Comparison of ENCODE assay signal across 8 mouse cellular contexts in the genomic region with DNA sequence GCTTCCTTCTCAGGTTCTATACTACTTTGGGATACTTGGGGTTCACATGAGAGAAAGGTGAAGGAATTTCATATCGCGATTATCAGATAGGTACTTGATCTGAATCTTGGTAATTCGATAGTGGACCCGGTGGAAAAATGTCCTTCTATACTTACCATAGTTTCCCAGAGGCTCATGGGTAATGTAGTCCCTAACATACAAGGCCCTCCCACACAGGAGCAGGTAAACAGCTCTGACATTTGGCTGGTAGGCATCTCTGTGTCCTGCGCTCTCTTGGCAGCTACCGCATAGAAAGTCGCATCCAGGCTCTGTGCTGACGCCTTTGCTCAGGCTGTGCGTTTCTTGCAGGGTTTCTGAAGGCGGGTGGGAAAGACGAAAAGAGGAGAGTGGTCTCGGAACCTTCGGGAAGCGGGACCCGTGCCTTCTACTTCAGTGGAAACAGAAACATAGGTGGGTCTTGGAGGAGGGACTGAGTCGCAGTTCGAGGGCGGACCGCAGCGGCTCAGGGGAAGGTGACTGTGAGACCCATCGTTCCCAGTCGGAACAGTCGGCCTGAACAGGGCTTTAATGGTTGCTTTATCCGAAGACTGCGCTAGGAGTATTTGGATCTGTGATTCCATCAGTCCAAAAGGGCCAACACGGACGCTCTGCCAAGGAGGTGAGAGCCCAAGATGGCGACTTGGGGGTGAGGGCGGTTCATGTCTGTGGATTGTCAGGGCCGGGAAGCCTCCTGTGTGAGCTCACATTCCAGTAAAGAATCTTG. TPM values are rescaled to one million over a fixed set of nuclear protein-coding genes. Genes with fewer than 3 reads are reported as not detected.
DNase-seq lines count a peak whose midpoint lies in the region; ATAC-seq lines count a peak whose summit lies in the region.

A gene (plus strand): TSS at position 170 of the 763 bp plus-strand sequence.

- no peaks in the 10 kb centered on the region for H3K27me3 ChIP-seq in heart, embryonic 12.5 days (replicated peaks)
- H3K27me3 ChIP-seq in kidney, embryonic 16.5 days (ENCODE audit: insufficient read depth, low read length) = no peaks in the 10 kb centered on the region

- H3K36me3 ChIP-seq in heart, embryonic 12.5 days = peaks cover 9% of the 10 kb centered on the region
- no peaks in the 10 kb centered on the region for H3K36me3 ChIP-seq in kidney, embryonic 16.5 days (ENCODE audit: insufficient read depth, low read length)

- H3K4me3 ChIP-seq in brown adipose tissue, adult 24 weeks (ENCODE audit: insufficient read depth, low read depth, low read length) = peak within 1 kb of the TSS; percentile 78
- H3K4me3 ChIP-seq in heart, embryonic 12.5 days = peak within 1 kb of the TSS; percentile 92
- peak within 1 kb of the TSS; percentile 70 for H3K4me3 ChIP-seq in kidney, embryonic 16.5 days (ENCODE audit: low read length)

- under 1% methylated on average over 30 of the region's 30 CpGs for WGBS in heart, embryonic 12.5 days
- under 1% methylated on average over 30 of the region's 30 CpGs for WGBS in kidney, embryonic 16.5 days

- peak; percentile 74 for DNase-seq in liver
- DNase-seq in spleen, postnatal 36 days (ENCODE audit: low spot score in 2 of 2) = peak; percentile 75 to 86

- peak within 1 kb of the TSS; percentile 68 for H3K4me2 ChIP-seq in heart, embryonic 12.5 days
- H3K4me2 ChIP-seq in kidney, embryonic 16.5 days (replicated peaks; ENCODE audit: low read depth, low read length) = peak within 1 kb of the TSS; percentile 58

- peak within 1 kb of the TSS; percentile 59 for H3K27ac ChIP-seq in brown adipose tissue, adult 24 weeks (replicated peaks; ENCODE audit: low read depth, low read length)
- H3K27ac ChIP-seq in heart, embryonic 12.5 days (ENCODE audit: poor library complexity, severe bottlenecking) = peak within 1 kb of the TSS; percentile 65
- peak within 1 kb of the TSS; percentile 74 for H3K27ac ChIP-seq in kidney, embryonic 16.5 days (ENCODE audit: low read length)

- H3K9me3 ChIP-seq in heart, embryonic 12.5 days (replicated peaks) = no peaks in the 10 kb centered on the region
- H3K9me3 ChIP-seq in kidney, embryonic 16.5 days (ENCODE audit: low read length) = no peaks in the 10 kb centered on the region

- H3K4me1 ChIP-seq in brown adipose tissue, adult 24 weeks (ENCODE audit: control insufficient read depth, insufficient read depth, insufficient read length, low read length) = peaks cover 4% of the 10 kb centered on the region; the same call in 1 of the 2 replicates
- H3K4me1 ChIP-seq in heart, embryonic 12.5 days (replicated peaks) = peaks cover 14% of the 10 kb centered on the region
- peaks cover 11% of the 10 kb centered on the region; the same call in 1 of the 2 replicates for H3K4me1 ChIP-seq in kidney, embryonic 16.5 days (ENCODE audit: insufficient read depth, low read length)

- ATAC-seq in CD4-positive, CD25-positive, alpha-beta regulatory T cell, adult 4 months = peak; percentile 89
- peak; percentile 93 for ATAC-seq in erythroid progenitor cell, adult 5-6 weeks (replicated peaks; ENCODE audit: low FRiP score, poor library complexity, severe bottlenecking)
- peak; percentile 92 for ATAC-seq in heart, embryonic 12.5 days (ENCODE audit: insufficient number of reproducible peaks, low FRiP score)
- peak; percentile 93 for ATAC-seq in kidney, embryonic 16.5 days (ENCODE audit: low FRiP score, low TSS enrichment)
- peak; percentile 78 for ATAC-seq in monocyte, adult 5-6 weeks (replicated peaks; ENCODE audit: insufficient number of reproducible peaks, low FRiP score, low TSS enrichment, poor library complexity, severe bottlenecking)

- H3K9ac ChIP-seq in heart, embryonic 12.5 days = peak within 1 kb of the TSS; percentile 77
- H3K9ac ChIP-seq in kidney, embryonic 16.5 days (replicated peaks; ENCODE audit: low read length) = peak within 1 kb of the TSS; percentile 73

RNA-seq across cellular contexts. Expression of the gene that starts here (rescaled TPM):
- 10 to 100 TPM; 15.4 to 16.7 TPM for polyA plus RNA-seq in CD4-positive, CD25-positive, alpha-beta regulatory T cell, adult 4 months (2017; shearing (Covaris generic))
- polyA plus RNA-seq in brown adipose tissue, adult 24 weeks (2012; ENCODE audit: insufficient read depth, insufficient read length, missing spikeins) = 3.9 and 5.0 TPM in 2 replicates
- total RNA-seq in erythroid progenitor cell, adult 5-6 weeks (2015; ENCODE audit: low replicate concordance) = 18.0 and 32.7 TPM in 2 replicates
- total RNA-seq in erythroid progenitor cell, adult 5-6 weeks (2017; ENCODE audit: low replicate concordance) = 27.9 and 35.7 TPM in 2 replicates
- 5.9 and 6.9 TPM in 2 replicates for polyA plus RNA-seq in heart, embryonic 12.5 days (2016; fragmentation: Nextera tagmentation; extraction: Ambion mirVana)
- polyA plus RNA-seq in kidney, embryonic 16.5 days (2015; fragmentation: Nextera tagmentation; extraction: Ambion mirVana) = 11.8 and 13.9 TPM in 2 replicates
- 11.8 to 19.8 TPM (median 19.2 TPM) in 3 replicates for total RNA-seq in monocyte, adult 5-6 weeks (2017)

Comparison
In these comparisons a context has a peak if more than half of its experiments do, and no peak if none do; other contexts are left out.
1. Peak in every context shown above with its lines: DNase-seq, ATAC-seq, H3K4me3 ChIP-seq and H3K27ac ChIP-seq.